Mouse (Mus musculus) ES-E14 (cell line): ENCODE results near the gene Ppp4r1. TPM values are rescaled to one million over a fixed set of nuclear protein-coding genes. Genes with fewer than 3 reads are reported as not detected.

Experiments used
- DNase-seq: peaks from one replicate; pipeline ENCODE4 v3.0.0-alpha.2; 2013; ENCODE audit warnings: low read depth, low spot score
- H3K27ac ChIP-seq: 2 replicates; pipeline ENCODE4 v1.5.1; 2012; ENCODE audit warnings: low read depth, mild to moderate bottlenecking, low read length, moderate library complexity, mixed read lengths; ENCODE audit not compliant: poor library complexity, insufficient read depth, severe bottlenecking
- H3K36me3 ChIP-seq: 2 replicates; pipeline ENCODE4 v1.6.1; 2012; ENCODE audit warnings: mild to moderate bottlenecking, low read length, moderate library complexity, mixed read lengths; ENCODE audit not compliant: control insufficient read depth, poor library complexity, insufficient read depth, severe bottlenecking
- H3K4me1 ChIP-seq, 2 experiments: fragments of 150-350 bp in 1 of 2; sonication (generic) in 1 of 2; 2 replicates each; pipeline ENCODE4 v1.6.1; 2012; ENCODE audit warnings: low read length in 2 of 2, mild to moderate bottlenecking in 1 of 2, mixed read lengths in 1 of 2; ENCODE audit not compliant: control insufficient read depth in 2 of 2, insufficient read depth in 2 of 2, poor library complexity in 1 of 2
- H3K4me3 ChIP-seq, 2 experiments: fragments of 150-350 bp in 1 of 2; sonication (generic) in 1 of 2; 2 replicates each; pipeline ENCODE4 v1.5.1; 2012; ENCODE audit warnings: low read length in 2 of 2, low read depth in 1 of 2, mild to moderate bottlenecking in 1 of 2, mixed read lengths in 1 of 2; ENCODE audit not compliant: insufficient read depth in 1 of 2, poor library complexity in 1 of 2, severe bottlenecking in 1 of 2
- H3K9ac ChIP-seq: 2 replicates; pipeline ENCODE4 v1.6.1; 2012; ENCODE audit warnings: low read depth, mild to moderate bottlenecking, low read length, mixed read lengths; ENCODE audit not compliant: poor library complexity, insufficient read depth, severe bottlenecking
- H3K9me3 ChIP-seq: fragments of 150-350 bp; sonication (generic); 2 replicates; pipeline ENCODE4 v1.6.1; 2012; ENCODE audit warnings: low read depth, mild to moderate bottlenecking, low read length; ENCODE audit not compliant: control insufficient read depth, insufficient read depth
- CHD2 ChIP-seq: IDR thresholded peaks from 2 replicates; pipeline ENCODE4 v1.6.1; 2014; ENCODE audit warnings: mild to moderate bottlenecking, low read depth, low read length, inconsistent platforms
- HCFC1 ChIP-seq: IDR thresholded peaks from 2 replicates; pipeline ENCODE4 v1.6.1; 2012; ENCODE audit warnings: low read length, inconsistent platforms, borderline replicate concordance; ENCODE audit not compliant: insufficient read depth
- MAFK ChIP-seq: IDR thresholded peaks from 2 replicates; pipeline ENCODE4 v1.6.1; 2014; ENCODE audit warnings: mild to moderate bottlenecking, low read depth, low read length, inconsistent platforms; ENCODE audit not compliant: insufficient read depth
- ZC3H11A ChIP-seq: IDR thresholded peaks from 2 replicates; pipeline ENCODE4 v1.6.1; 2012; ENCODE audit warnings: low read depth, mild to moderate bottlenecking, inconsistent platforms, low read length, borderline replicate concordance
- ZNF384 ChIP-seq: IDR thresholded peaks from 2 replicates; pipeline ENCODE4 v1.6.1; 2012; ENCODE audit warnings: low read depth, low read length, inconsistent platforms
- in situ Hi-C, 2 experiments: fragments of 600-800 bp; cut with MboI; formaldehyde crosslinking; loops; one replicate each; pipeline ENCODE4 v1.15.1; 2025; ENCODE audit warnings: low sequenced_read_pairs in 2 of 2, inconsistent platforms in 1 of 2; ENCODE audit not compliant: unreplicated experiment in 2 of 2
- total RNA-seq: library from RNA; depleted of rRNA; stranded (reverse); fragments of 300-350 nt; gene quantifications from 2 replicates; pipeline ENCODE4 v1.2.3, GENCODE M21; 2012

The Ppp4r1 gene
- total RNA-seq, 1 experiment = 40.3 TPM

- DNase-seq = no peak
- H3K9ac ChIP-seq = peak overlapping the region; percentile 80; the same call in 1 of the 2 replicates
- no peaks in the 10 kb centered on the region for H3K9me3 ChIP-seq
- H3K4me3 ChIP-seq = peak overlapping the region; percentile 84 to 85
- in situ Hi-C loops = no loop called here
- H3K36me3 ChIP-seq = no peaks in the 10 kb centered on the region
- peaks cover 0 to 15% of the 10 kb centered on the region in 2 experiments; a peak in 3 of 4 replicates for H3K4me1 ChIP-seq
- no peak overlapping the region for H3K27ac ChIP-seq
- TF ChIP-seq HCFC1 = no peak
- TF ChIP-seq ZC3H11A = no peak
- TF ChIP-seq MAFK = no peak
- TF ChIP-seq CHD2 = no peak
- no peak for TF ChIP-seq ZNF384
Measured at GRCm38 (mm10) chr17:65770982-65771915, 11.1 kb upstream of the Ppp4r1 start.

GRCm38 (mm10) chr17:65771951-65772934, 10.1 kb upstream of the Ppp4r1 start, which contains the start of gene Rab31:
TSS of gene Rab31 (minus strand) at chr17:65772752.
- H3K36me3 ChIP-seq = no peaks in the 10 kb centered on the region
- H3K9me3 ChIP-seq = no peaks in the 10 kb centered on the region
- no peak within 1 kb of the TSS for H3K27ac ChIP-seq
- no peak for DNase-seq
- H3K9ac ChIP-seq = peak within 1 kb of the TSS; percentile 80
- TF ChIP-seq HCFC1 = 0 out of 2 replicates have a peak, but pooled peaks have one; percentile 38
- TF ChIP-seq ZNF384 = no peak
- peak within 1 kb of the TSS; percentile 84 to 85 for H3K4me3 ChIP-seq
- peaks cover 2 to 17% of the 10 kb centered on the region in 2 experiments; a peak in 3 of 4 replicates for H3K4me1 ChIP-seq
- in situ Hi-C loops = no loop called here

GRCm38 (mm10) chr17:65773617-65774016, 8.8 kb upstream of the Ppp4r1 start:
- Histone ChIP-seq H3K27ac (no peak overlapping the region), H3K9me3 (no peaks in the 10 kb centered on the region), H3K4me1 (peaks cover 2 to 18% of the 10 kb centered on the region in 2 experiments; a peak in 3 of 4 replicates), H3K36me3 (no peaks in the 10 kb centered on the region), H3K4me3 (no peak overlapping the region), H3K9ac (no peak overlapping the region)
- in situ Hi-C loops = no loop called here
- no peak for DNase-seq
- TF ChIP-seq MAFK (no peak), HCFC1 (no peak), ZNF384 (no peak), ZC3H11A (no peak), CHD2 (no peak)

GRCm38 (mm10) chr17:65774439-65774838, 7.9 kb upstream of the Ppp4r1 start:
- DNase-seq = no peak
- Histone ChIP-seq H3K9me3 (no peaks in the 10 kb centered on the region), H3K4me3 (no peak overlapping the region), H3K36me3 (no peaks in the 10 kb centered on the region), H3K4me1 (peaks cover 2 to 21% of the 10 kb centered on the region in 2 experiments; a peak in 3 of 4 replicates), H3K9ac (no peak overlapping the region), H3K27ac (no peak overlapping the region)
- no peak for TF ChIP-seq ZNF384
- TF ChIP-seq CHD2 = no peak
- in situ Hi-C loops = no loop called here
